Mouse (Mus musculus): ENCODE results near the gene Tgfb1i1.

DNA sequence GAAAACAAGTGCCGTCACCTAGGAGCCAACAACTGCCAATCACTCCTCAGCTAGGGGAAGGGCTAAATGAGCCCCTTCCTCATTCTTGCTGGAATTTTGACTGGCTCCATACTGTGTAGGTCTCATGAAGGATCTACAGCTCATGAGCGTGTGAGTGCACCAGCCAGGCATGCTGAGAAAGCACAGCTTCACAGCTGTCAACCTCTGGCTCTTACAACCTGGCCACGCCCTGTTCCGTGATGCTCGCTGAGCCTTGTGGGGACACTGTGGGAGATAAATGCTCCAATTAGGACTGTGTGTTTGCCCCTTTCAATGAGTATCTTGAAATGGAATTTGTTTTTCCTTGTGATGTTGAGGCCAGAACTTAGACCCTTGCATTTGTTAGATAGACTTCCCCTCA, 3.4 kb downstream of the Tgfb1i1 start:
- TF ChIP-seq CTCF (IDR thresholded peaks at IDR 0.05) (no peak), EP300 (IDR thresholded peaks at IDR 0.05) (no peak)

Measured in lung, postnatal 0 days (tissue).